Mouse (Mus musculus): Measurements from ENCODE around the gene Rab26.
A peak's percentile ranks its signal among the peaks of the same experiment; 100 is the strongest.

Gene Rab26

DNA sequence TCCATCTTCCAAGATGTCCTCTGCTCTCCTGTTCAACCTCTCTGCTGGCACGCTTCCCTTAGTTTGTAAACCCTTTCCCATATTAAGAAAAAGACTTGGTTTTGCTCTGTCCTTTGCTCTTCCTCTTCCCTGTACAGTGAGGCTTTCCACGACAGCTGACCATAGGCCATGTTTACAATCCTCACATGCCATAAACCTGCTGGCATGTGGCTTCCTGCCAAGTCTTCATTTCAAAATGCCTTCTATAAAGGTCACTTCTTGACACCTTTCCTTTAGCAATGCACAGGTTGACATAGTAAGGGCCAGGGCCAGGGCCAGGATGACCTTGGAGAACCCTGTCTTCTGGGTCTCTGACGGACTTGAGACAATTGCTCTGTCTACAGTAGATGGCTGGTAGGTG, 12.2 kb upstream of the Rab26 start:
- no peak for DNase-seq (ENCODE audit: low spot score)

DNA sequence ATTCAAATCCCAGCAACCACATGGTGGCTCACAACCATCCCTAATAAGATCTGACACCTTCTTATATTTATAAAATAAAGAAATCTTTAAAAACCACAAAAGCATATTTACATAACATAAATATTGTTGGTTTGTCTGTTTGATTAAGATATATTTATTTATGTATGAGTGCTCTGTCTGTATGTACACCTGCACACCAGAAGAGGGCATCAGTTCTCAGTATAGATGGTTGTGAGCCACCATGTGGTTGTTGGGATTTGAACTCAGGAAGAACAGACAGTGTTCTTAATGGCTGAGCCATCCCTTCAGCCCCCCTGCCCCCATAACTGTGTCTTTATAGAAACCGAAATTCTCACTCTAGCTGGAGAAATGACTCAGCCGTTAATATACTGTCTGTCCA, 11.2 kb upstream of the Rab26 start:
- no peak for DNase-seq (ENCODE audit: low spot score)

DNA sequence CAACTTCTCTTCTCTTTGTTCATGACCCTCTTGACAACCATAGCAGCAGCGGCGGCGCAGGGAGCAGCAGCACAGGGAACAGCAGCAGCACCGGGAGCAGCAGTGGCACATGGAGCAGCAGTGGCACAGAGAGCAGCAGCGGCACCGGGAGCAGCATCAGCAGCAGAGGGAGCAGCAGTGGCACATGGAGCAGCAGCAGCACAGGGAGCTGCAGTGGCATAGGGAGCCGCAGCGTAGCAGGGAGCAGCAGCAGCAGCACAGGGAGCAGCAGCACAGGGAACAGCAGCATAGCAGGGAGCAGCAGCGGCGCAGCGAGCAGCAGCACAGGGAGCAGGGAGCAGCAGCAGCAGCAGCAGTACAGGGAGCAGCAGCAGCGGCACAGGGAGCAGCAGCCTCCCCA, 10.6 kb upstream of the Rab26 start:
- DNase-seq (ENCODE audit: low spot score): no peak

- DNase-seq (ENCODE audit: low spot score): no peak
Observed at GRCm38 (mm10) chr17:24540375-24540774, 6.4 kb upstream of the Rab26 start.

DNA sequence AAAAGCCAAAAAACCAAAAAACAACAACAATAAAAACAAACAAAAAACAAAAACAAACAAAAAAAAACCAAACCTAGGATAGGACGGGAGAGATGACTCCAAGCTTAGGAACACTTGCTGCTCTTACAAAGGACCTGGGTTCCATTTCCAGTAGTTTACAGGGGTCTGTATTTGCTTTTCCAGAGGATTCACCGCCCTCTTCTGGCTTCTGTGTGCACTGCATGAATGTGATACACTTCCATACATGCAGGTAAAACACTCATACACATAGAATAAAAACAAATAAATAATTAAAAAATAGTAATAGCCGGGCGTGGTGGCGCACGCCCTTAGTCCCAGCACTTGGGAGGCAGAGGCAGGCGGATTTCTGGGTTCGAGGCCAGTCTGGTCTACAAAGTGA, 4.9 kb upstream of the Rab26 start:
- DNase-seq (ENCODE audit: low spot score): no peak

GRCm38 (mm10) chr17:24537536-24537935, 3.5 kb upstream of the Rab26 start:
- no peak for DNase-seq (ENCODE audit: low spot score)

DNA sequence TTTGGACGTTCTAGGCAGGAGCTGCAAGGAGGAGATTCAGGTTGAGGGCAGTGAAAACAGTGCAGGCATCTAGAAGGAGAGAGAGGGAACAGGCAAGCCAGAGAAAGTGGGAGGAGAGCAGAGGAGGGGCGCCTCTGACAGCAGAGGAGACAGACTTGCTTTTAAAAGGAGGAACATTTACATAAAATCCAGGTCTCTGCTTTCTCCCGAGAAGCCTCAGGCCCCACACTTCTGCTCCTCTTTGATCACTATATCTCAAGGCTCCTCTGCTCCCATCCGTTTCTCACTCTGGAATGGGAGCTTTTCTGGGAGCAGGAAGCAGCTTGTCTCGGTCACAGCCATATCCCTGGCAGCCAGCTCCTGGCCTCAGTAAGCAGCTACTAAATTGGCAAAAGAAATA, 1.3 kb upstream of the Rab26 start:
- no peak for DNase-seq (ENCODE audit: low spot score)

DNA sequence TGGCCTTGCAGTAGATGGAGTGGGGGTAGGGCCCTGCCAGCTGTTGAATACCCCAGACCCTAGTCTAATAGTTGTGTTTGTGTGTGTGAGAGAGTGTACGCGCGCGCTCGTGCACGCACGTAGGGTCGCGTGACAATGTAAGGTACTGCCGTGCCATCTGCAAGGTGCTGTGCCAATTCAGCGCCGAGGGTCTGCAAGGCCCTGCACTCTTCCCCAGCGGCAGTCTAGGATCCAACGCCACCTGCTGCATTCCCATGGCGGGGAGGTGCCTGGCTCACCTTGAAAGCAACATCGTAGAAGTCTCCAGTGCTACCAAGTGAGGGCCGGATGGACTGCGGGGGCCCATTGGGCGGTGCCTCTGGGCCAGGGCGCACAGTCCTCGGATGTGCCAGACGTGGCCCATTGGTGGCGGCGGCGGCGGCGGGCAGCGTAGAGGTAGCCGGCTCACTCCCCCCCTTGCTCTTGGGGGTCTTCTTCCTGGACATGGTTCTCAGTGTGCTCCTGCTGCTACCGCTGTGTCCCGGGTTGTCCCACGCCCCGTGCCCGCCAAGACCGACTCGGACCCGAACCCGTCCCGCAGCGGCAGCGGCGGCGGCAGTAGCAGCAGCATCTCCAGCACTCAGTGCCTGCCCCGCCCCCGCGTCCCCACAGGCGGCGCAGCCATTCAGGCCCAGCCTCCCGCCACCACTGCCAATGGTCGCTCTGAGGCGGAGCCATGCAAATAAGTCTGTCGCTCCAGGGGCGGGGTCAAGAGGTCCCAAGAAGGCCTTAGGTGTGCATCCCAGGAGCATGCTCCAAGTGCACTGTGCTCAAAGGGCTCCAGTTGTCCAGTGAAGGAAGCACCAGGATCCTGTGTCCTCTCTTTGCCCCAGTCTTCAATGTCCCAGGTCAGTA, 664 bp downstream of the Rab26 start:
- peak; percentile 43 for DNase-seq (ENCODE audit: low spot score)

- no peak for DNase-seq (ENCODE audit: low spot score)
Observed at GRCm38 (mm10) chr17:24532045-24532444, 2.0 kb downstream of the Rab26 start.

DNA sequence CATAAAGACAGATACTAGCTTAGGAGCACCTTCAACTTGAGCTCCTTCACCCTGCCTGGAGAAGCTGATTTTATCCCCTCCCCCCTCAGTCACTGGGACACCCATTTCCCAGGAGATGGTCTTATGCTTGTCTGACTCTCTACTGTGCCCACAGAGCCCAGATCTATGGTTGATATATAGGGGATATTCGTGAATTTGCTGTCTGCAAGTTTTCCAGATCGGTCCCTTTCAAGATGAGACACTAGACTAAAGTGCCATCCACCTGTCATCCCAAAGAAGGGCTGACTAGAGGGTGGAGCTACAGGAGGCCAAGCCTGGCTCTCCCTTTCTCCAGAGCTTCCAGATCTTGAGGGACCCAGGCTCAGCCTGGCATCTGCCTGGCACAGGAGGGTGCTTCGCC, 2.9 kb downstream of the Rab26 start:
- DNase-seq (ENCODE audit: low spot score): no peak

DNA sequence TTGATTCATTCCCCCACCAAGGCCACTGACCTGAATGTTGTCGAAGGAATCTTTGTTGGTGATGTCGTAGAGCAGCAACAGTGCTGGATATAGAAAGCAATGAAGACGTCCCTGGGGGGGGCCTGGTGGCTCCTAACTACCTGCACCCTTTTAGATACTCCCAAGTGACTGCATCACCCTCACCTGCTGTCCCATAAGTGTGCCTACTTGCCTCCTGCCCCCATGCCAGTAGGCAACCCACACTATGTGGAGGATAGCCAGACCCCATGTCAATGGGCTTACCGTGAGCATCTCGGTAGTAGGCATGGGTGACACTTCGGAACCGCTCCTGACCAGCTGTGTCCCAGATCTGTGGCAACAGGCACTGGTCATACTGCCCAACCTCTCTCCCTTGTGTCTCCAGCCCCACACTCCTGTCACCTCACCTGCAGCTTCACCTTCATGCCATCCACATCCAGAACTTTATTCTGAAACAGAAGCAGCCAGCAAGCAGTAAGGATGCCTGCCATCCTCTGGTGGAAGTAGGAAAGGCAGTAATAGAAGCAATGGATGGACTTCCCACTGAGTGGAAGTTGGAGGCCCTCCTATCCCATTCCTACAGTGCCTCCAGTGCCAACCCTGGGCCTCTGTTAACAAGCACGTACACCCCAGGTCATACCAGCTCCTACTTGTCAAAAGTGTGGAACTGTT, 3.5 kb downstream of the Rab26 start:
- DNase-seq (ENCODE audit: low spot score): no peak

DNA sequence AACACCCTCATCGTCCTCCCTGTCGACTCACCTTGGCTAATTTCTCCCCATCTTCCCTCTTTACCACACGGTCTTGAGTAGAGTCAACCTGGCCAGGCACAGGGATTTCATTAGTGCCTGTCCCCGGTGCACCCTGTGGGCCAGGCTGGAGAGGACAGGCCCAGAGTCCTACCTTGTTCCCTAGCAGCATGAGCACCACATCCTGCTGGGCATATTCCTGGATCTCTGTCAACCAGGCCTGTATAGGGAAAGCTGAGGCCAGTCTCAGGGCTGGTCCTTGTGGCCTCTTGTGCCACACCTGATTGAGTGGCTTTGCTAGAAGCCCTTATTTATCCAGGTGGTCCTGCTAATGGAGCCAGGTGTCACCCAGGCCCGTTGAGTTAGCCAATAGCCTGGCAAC, 4.1 kb downstream of the Rab26 start:
- no peak for DNase-seq (ENCODE audit: low spot score)

DNA sequence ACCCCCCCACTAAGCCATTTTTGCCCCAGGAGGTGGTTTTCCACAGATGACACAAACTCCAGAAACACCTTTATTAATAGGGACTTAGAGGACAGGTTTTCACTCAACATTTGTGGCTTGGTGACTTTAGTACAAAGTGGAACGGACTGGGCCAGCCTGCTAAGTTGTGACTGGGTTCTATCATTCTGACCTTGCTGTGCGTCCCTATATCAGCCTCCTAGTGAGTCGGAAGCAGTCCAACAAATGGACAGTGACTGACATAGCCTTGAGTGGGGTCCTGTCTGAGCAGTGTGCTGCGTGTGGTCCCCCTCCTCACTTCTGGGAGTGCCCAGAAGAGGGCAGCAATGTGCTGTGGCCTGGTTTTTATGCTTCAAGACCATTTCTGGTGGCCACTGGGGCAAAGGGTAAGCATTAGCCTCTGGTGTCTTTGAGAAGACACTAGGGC, 5.0 kb downstream of the Rab26 start:
- DNase-seq (ENCODE audit: low spot score): no peak

- no peak for DNase-seq (ENCODE audit: low spot score)
Observed at GRCm38 (mm10) chr17:24528560-24528918, 5.5 kb downstream of the Rab26 start.

- DNase-seq (ENCODE audit: low spot score): peak; percentile 67
Observed at GRCm38 (mm10) chr17:24527723-24528559, 6.1 kb downstream of the Rab26 start, which contains the start of gene Traf7. TSS of gene Traf7 (minus strand) at chr17:24527938.

- no peak for DNase-seq (ENCODE audit: low spot score)
Observed at GRCm38 (mm10) chr17:24527315-24527714, 6.7 kb downstream of the Rab26 start.

- DNase-seq (ENCODE audit: low spot score): no peak
Observed at GRCm38 (mm10) chr17:24524734-24525133, 9.3 kb downstream of the Rab26 start.

DNA sequence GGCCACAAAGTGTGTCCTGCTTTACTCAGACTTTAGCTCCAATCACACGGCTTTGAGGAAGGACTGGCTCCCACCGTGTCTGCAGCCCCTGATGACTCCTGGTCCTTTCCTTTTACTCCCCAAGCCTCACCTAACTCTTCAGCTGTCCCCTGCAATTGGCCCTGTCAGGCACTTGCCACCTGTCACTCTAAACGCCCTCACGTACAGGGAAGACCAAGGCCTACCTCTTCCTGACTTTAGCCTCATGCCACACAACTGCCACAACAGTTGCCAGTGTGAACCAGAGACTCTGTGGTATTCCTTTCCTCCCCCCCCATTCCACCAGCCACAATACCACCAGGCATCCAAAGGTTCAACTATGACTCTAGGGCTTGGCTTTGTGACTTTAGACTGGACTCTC, 13.6 kb downstream of the Rab26 start:
- no peak for DNase-seq (ENCODE audit: low spot score)

- no peak for DNase-seq (ENCODE audit: low spot score)
Observed at GRCm38 (mm10) chr17:24514270-24515257, 19.4 kb downstream of the Rab26 start.

DNA sequence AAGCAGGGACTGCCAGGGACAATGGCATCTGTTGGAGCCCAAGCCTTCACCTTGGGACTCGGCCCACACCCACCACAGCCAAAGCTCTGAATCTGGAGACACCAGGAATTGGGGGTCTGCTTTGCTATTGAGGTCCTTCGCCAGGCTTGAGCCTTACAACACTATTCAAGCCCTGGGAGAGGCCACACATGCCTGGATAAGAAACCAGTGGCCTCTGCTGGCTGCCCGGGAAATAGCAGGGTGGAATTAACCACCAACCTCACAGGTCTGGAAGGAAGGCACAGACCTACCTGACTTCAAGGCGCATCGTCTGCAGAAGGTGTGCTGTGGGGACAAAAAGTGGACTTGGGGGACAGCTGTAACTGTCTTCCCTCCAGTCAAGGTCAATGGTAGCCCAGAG, 20.4 kb downstream of the Rab26 start:
- DNase-seq (ENCODE audit: low spot score): no peak

- no peak for DNase-seq (ENCODE audit: low spot score)
Observed at GRCm38 (mm10) chr17:24507806-24508460, 26.1 kb downstream of the Rab26 start.

All from urinary bladder, postnatal 10 days (tissue).